8 mouse cellular contexts compared by ENCODE assay signal in the genomic region with DNA sequence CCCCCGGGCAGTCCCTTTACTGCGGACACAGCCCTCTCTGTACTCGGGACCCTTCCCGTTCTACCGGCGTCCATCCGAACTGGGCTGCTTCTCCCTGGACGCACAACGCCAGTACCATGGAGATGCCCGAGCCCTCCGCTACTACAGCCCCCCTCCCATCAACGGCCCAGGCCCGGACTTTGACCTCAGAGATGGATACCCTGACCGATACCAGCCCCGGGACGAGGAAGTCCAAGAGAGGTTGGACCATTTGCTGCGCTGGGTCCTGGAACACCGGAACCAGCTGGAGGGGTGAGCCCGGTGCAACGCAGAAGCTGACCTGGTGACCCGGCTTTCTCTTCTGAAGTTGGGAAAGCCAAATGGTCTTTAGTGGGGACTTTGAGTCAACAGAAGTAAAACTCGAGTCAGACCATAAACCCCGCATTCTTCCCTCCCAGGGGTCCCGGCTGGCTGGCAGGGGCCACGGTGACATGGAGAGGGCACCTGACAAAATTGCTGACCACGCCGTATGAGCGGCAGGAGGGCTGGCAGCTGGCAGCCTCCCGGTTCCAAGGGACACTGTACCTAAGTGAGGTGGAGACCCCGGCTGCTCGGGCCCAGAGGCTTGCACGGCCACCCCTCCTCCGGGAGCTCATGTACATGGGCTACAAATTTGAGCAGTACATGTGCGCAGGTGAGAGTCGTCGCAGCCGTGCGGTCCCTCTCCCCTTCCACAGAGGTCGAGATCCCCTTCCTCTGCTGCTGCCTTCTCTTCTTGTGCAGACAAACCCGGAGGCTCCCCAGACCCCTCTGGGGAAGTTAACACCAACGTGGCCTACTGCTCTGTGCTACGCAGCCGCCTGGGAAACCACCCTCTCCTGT. TPM values are rescaled to one million over a fixed set of nuclear protein-coding genes. Genes with fewer than 3 reads are reported as not detected.
DNase-seq lines count a peak whose midpoint lies in the region; ATAC-seq lines count a peak whose summit lies in the region.

No protein-coding gene starts in this region.

- intact Hi-C loops in heart, postnatal 14 days (cut with DNase I), result no loop called here

- no peaks in the 10 kb centered on the region for H3K9me3 ChIP-seq in heart, embryonic 10.5 days
- no peaks in the 10 kb centered on the region for H3K9me3 ChIP-seq in heart, embryonic 12.5 days (replicated peaks)
- no peaks in the 10 kb centered on the region for H3K9me3 ChIP-seq in neural tube, embryonic 11.5 days (ENCODE audit: control insufficient read depth, low read length)

- peak overlapping the region; percentile 97 for H3K4me2 ChIP-seq in heart, embryonic 12.5 days
- H3K4me2 ChIP-seq in neural tube, embryonic 11.5 days (ENCODE audit: low read depth), result peak overlapping the region; percentile 92

- WGBS in heart, embryonic 10.5 days, result 38% methylated on average over 43 of the region's 43 CpGs
- WGBS in heart, embryonic 12.5 days, result 38% methylated on average over 43 of the region's 43 CpGs
- WGBS in neural tube, embryonic 11.5 days, result 29% methylated on average over 42 of the region's 43 CpGs

- no peak for DNase-seq in heart, embryonic 10.5 days (ENCODE audit: low spot score)
- no peak for DNase-seq in heart, postnatal 14 days
- DNase-seq in Muller cell, postnatal 12 days (ENCODE audit: inconsistent ontology term), result peak; percentile 6
- peak; percentile 20 to 22 for DNase-seq in kidney, postnatal 4 days
- no peak for DNase-seq in neural tube, embryonic 11.5 days (ENCODE audit: low spot score)
- DNase-seq in retina, postnatal 1 day, result no peak

- H3K4me1 ChIP-seq in heart, embryonic 10.5 days, result peaks cover 33% of the 10 kb centered on the region
- H3K4me1 ChIP-seq in heart, embryonic 12.5 days (replicated peaks), result peaks cover 26% of the 10 kb centered on the region
- peaks cover 20% of the 10 kb centered on the region for H3K4me1 ChIP-seq in neural tube, embryonic 11.5 days (ENCODE audit: control insufficient read depth, insufficient read depth, low read length)

- peak overlapping the region; percentile 87 for H3K27ac ChIP-seq in heart, embryonic 10.5 days
- peak overlapping the region; percentile 19; the same call in 1 of the 2 replicates for H3K27ac ChIP-seq in heart, embryonic 12.5 days (ENCODE audit: poor library complexity, severe bottlenecking)
- no peak overlapping the region for H3K27ac ChIP-seq in neural tube, embryonic 11.5 days (ENCODE audit: low read depth, low read length)

- H3K4me3 ChIP-seq in heart, embryonic 10.5 days, result peak overlapping the region; percentile 94
- H3K4me3 ChIP-seq in heart, embryonic 12.5 days, result peak overlapping the region; percentile 92
- peak overlapping the region; percentile 60 for H3K4me3 ChIP-seq in neural tube, embryonic 11.5 days (ENCODE audit: low read depth, low read length)

- no peak for ATAC-seq in heart, embryonic 12.5 days (ENCODE audit: insufficient number of reproducible peaks, low FRiP score)
- 0 out of 2 replicates have a peak, but pooled peaks have one; percentile 8 for ATAC-seq in neural tube, embryonic 11.5 days (ENCODE audit: insufficient read depth, low FRiP score, low TSS enrichment)
- ATAC-seq in megakaryocyte progenitor cell, adult 5-6 weeks (replicated peaks; ENCODE audit: poor library complexity), result no peak; the same call in 1 of the 2 replicates

- H3K27me3 ChIP-seq in heart, embryonic 10.5 days (ENCODE audit: insufficient read depth, poor library complexity, severe bottlenecking), result no peaks in the 10 kb centered on the region
- no peaks in the 10 kb centered on the region for H3K27me3 ChIP-seq in heart, embryonic 12.5 days (replicated peaks)
- H3K27me3 ChIP-seq in neural tube, embryonic 11.5 days (ENCODE audit: control insufficient read depth, insufficient read depth, low read length), result no peaks in the 10 kb centered on the region

- H3K36me3 ChIP-seq in heart, embryonic 10.5 days, result peaks cover 56% of the 10 kb centered on the region
- peaks cover 56% of the 10 kb centered on the region for H3K36me3 ChIP-seq in heart, embryonic 12.5 days
- peaks cover 13% of the 10 kb centered on the region for H3K36me3 ChIP-seq in neural tube, embryonic 11.5 days (ENCODE audit: control insufficient read depth, insufficient read depth, low read length)

- H3K9ac ChIP-seq in heart, embryonic 12.5 days, result peak overlapping the region; percentile 76
- peak overlapping the region; percentile 65 for H3K9ac ChIP-seq in neural tube, embryonic 11.5 days (ENCODE audit: low read length)

RNA-seq across cellular contexts. Expression of a gene that starts 0.9 kb away (rescaled TPM):
- polyA plus RNA-seq in heart, embryonic 10.5 days (2016; fragmentation: Nextera tagmentation; extraction: Ambion mirVana), result 48.1 and 62.2 TPM in 2 replicates
- total RNA-seq in heart, postnatal 14 days (2021), result 10 to 100 TPM; 17.5 to 18.2 TPM
- polyA plus RNA-seq in heart, embryonic 12.5 days (2016; fragmentation: Nextera tagmentation; extraction: Ambion mirVana), result 37.2 and 39.9 TPM in 2 replicates
- polyA plus RNA-seq in neural tube, embryonic 11.5 days (2014; fragmentation: Nextera tagmentation; extraction: Ambion mirVana), result 69.4 and 71.0 TPM in 2 replicates
- total RNA-seq in megakaryocyte progenitor cell, adult 5-6 weeks (2015), result 20.2 and 33.2 TPM in 2 replicates
- total RNA-seq in megakaryocyte progenitor cell, adult 5-6 weeks (2017), result 18.8 and 28.9 TPM in 2 replicates

RNA-seq across cellular contexts. Expression of a gene that starts 0.9 kb away (rescaled TPM):
- polyA plus RNA-seq in heart, embryonic 10.5 days (2016; fragmentation: Nextera tagmentation; extraction: Ambion mirVana), result 22.3 and 22.8 TPM in 2 replicates
- 10 to 100 TPM; 10.7 to 13.5 TPM for total RNA-seq in heart, postnatal 14 days (2021)
- 18.2 and 19.6 TPM in 2 replicates for polyA plus RNA-seq in heart, embryonic 12.5 days (2016; fragmentation: Nextera tagmentation; extraction: Ambion mirVana)
- polyA plus RNA-seq in neural tube, embryonic 11.5 days (2014; fragmentation: Nextera tagmentation; extraction: Ambion mirVana), result 20.3 and 24.7 TPM in 2 replicates
- 19.6 and 27.3 TPM in 2 replicates for total RNA-seq in megakaryocyte progenitor cell, adult 5-6 weeks (2015)
- 17.0 and 31.8 TPM in 2 replicates for total RNA-seq in megakaryocyte progenitor cell, adult 5-6 weeks (2017)

RNA-seq across cellular contexts. Expression of a gene that starts 12.3 kb away (rescaled TPM):
- 39.9 and 43.6 TPM in 2 replicates for polyA plus RNA-seq in heart, embryonic 10.5 days (2016; fragmentation: Nextera tagmentation; extraction: Ambion mirVana)
- total RNA-seq in heart, postnatal 14 days (2021), result 10 to 100 TPM; 25.0 to 25.4 TPM
- polyA plus RNA-seq in heart, embryonic 12.5 days (2016; fragmentation: Nextera tagmentation; extraction: Ambion mirVana), result 35.3 and 39.5 TPM in 2 replicates
- polyA plus RNA-seq in neural tube, embryonic 11.5 days (2014; fragmentation: Nextera tagmentation; extraction: Ambion mirVana), result 45.0 and 55.7 TPM in 2 replicates
- total RNA-seq in megakaryocyte progenitor cell, adult 5-6 weeks (2015), result 10.2 and 12.8 TPM in 2 replicates
- total RNA-seq in megakaryocyte progenitor cell, adult 5-6 weeks (2017), result 31.2 and 35.7 TPM in 2 replicates

RNA-seq across cellular contexts. Expression of a gene that starts 12.5 kb away (rescaled TPM):
- polyA plus RNA-seq in heart, embryonic 10.5 days (2016; fragmentation: Nextera tagmentation; extraction: Ambion mirVana), result 89.6 and 104 TPM in 2 replicates
- 10 to 100 TPM; 13.1 to 15.5 TPM for total RNA-seq in heart, postnatal 14 days (2021)
- 73.7 and 81.3 TPM in 2 replicates for polyA plus RNA-seq in heart, embryonic 12.5 days (2016; fragmentation: Nextera tagmentation; extraction: Ambion mirVana)
- polyA plus RNA-seq in neural tube, embryonic 11.5 days (2014; fragmentation: Nextera tagmentation; extraction: Ambion mirVana), result 125 and 132 TPM in 2 replicates
- 65.8 and 70.7 TPM in 2 replicates for total RNA-seq in megakaryocyte progenitor cell, adult 5-6 weeks (2015)
- total RNA-seq in megakaryocyte progenitor cell, adult 5-6 weeks (2017), result 39.9 and 40.8 TPM in 2 replicates

RNA-seq across cellular contexts. Expression of a gene that starts 24.6 kb away (rescaled TPM):
- 1.3 and 11.4 TPM in 2 replicates for polyA plus RNA-seq in heart, embryonic 10.5 days (2016; fragmentation: Nextera tagmentation; extraction: Ambion mirVana)
- total RNA-seq in heart, postnatal 14 days (2021), result 1 to 10 TPM; 6.3 to 7.8 TPM
- polyA plus RNA-seq in heart, embryonic 12.5 days (2016; fragmentation: Nextera tagmentation; extraction: Ambion mirVana), result 1.1 and 2.2 TPM in 2 replicates
- polyA plus RNA-seq in neural tube, embryonic 11.5 days (2014; fragmentation: Nextera tagmentation; extraction: Ambion mirVana), result 2.6 and 2.9 TPM in 2 replicates
- not detected in 2 replicates for total RNA-seq in megakaryocyte progenitor cell, adult 5-6 weeks (2015)
- total RNA-seq in megakaryocyte progenitor cell, adult 5-6 weeks (2017), result not detected in 2 replicates

Comparison
In these comparisons a context has a peak if more than half of its experiments do, and no peak if none do; other contexts are left out.
1. DNase-seq: peak in Muller cell, postnatal 12 days (single experiment) and kidney, postnatal 4 days (2 of 2); none in heart, embryonic 10.5 days (single experiment), heart, postnatal 14 days (0 of 2), neural tube, embryonic 11.5 days (single experiment) and retina, postnatal 1 day (single experiment).
2. Peak in every context shown above with its lines, with median percentiles within 50 percentile points of each other: H3K4me3 ChIP-seq.